Mouse (Mus musculus) heart, postnatal 0 days (tissue): ENCODE data around the gene Scg5.

ENCODE experiments used
- CTCF ChIP-seq: IDR thresholded peaks from 2 replicates; pipeline ENCODE4 v1.5.1; 2016; ENCODE audit warnings: antibody characterized with exemption, control low read depth, low read depth
- EP300 ChIP-seq: IDR thresholded peaks from 2 replicates; pipeline ENCODE4 v1.6.1; 2016; ENCODE audit warnings: antibody characterized with exemption, low read depth

- TF ChIP-seq CTCF (no peak), EP300 (no peak)
Observed at GRCm38 (mm10) chr2:113822367-113822766, 6.6 kb downstream of the Scg5 start.
